Mouse (Mus musculus) liver, embryonic 11.5 days (tissue): ENCODE results near the gene Arhgap33. TPM values are rescaled to one million over a fixed set of nuclear protein-coding genes. Genes with fewer than 3 reads are reported as not detected.
A peak's percentile ranks its signal among the peaks of the same experiment; 100 is the strongest.

ENCODE experiments used
- ATAC-seq: fragments of 200-750 bp; cut with Nextera tagmentation; replicated peaks from 2 replicates; pipeline ENCODE4 v1.8.0; 2017; ENCODE audit warnings: moderate number of reproducible peaks, mild to moderate bottlenecking, moderate TSS enrichment, moderate library complexity; ENCODE audit not compliant: low FRiP score
- DNase-seq: peaks from one replicate; pipeline ENCODE4 v3.0.0-alpha.2; 2017; ENCODE audit warnings: low spot score
- H3K27ac ChIP-seq: fragments of 300-500 bp; sonication (generic); 2 replicates; pipeline ENCODE4 v1.5.1; 2014; ENCODE audit warnings: mild to moderate bottlenecking, low read depth, low read length, control low read depth
- H3K27me3 ChIP-seq: fragments of 300-500 bp; sonication (generic); replicated peaks from 2 replicates; pipeline ENCODE4 v1.6.1; 2014; ENCODE audit warnings: low read length, mixed read lengths; ENCODE audit not compliant: control insufficient read depth, insufficient read depth
- H3K36me3 ChIP-seq: fragments of 300-500 bp; sonication (generic); 2 replicates; pipeline ENCODE4 v1.6.1; 2014; ENCODE audit warnings: mild to moderate bottlenecking, low read length, moderate library complexity, mixed read lengths; ENCODE audit not compliant: control insufficient read depth, insufficient read depth
- H3K4me1 ChIP-seq: fragments of 300-500 bp; sonication (generic); replicated peaks from 2 replicates; pipeline ENCODE4 v1.6.1; 2014; ENCODE audit warnings: low read length, mixed read lengths; ENCODE audit not compliant: control insufficient read depth, insufficient read depth
- H3K4me2 ChIP-seq: fragments of 300-500 bp; sonication (generic); 2 replicates; pipeline ENCODE4 v1.6.1; 2014; ENCODE audit warnings: mild to moderate bottlenecking, control low read depth, moderate library complexity
- H3K4me3 ChIP-seq: fragments of 300-500 bp; sonication (generic); 2 replicates; pipeline ENCODE4 v1.5.1; 2014; ENCODE audit warnings: low read depth, low read length, control low read depth
- H3K9ac ChIP-seq: fragments of 300-500 bp; sonication (generic); 2 replicates; pipeline ENCODE4 v1.6.1; 2014; ENCODE audit warnings: low read depth, low read length, control low read depth
- H3K9me3 ChIP-seq: fragments of 300-500 bp; sonication (generic); 2 replicates; pipeline ENCODE4 v1.6.1; 2016; ENCODE audit warnings: low read length, inconsistent platforms, mixed read lengths; ENCODE audit not compliant: control insufficient read depth
- WGBS: fragments of 180-500 bp; shearing (Covaris S2); extraction: QIAGEN DNeasy Blood & Tissue Kit; methylation state at CpG from one replicate; pipeline ENCODE4 v1.1.7; 2014; 5-methylcytosine and 5-hydroxymethylcytosine counted together
- polyA plus RNA-seq: library from polyadenylated mRNA; unstranded; fragments of >200 nt; fragmentation: Nextera tagmentation; extraction: Ambion mirVana; gene quantifications from 2 replicates; pipeline ENCODE4 v1.2.1, GENCODE M21; 2014

Gene Arhgap33
- polyA plus RNA-seq: 7.1 and 7.5 TPM in 2 replicates

GRCm38 (mm10) chr7:30534633-30535577 lies at the start of gene Arhgap33:
Gene Arhgap33 (minus strand): TSS chr7:30535060.
- no peaks in the 10 kb centered on the region for H3K9me3 ChIP-seq
- H3K27me3 ChIP-seq: no peaks in the 10 kb centered on the region
- H3K36me3 ChIP-seq: peaks cover 5% of the 10 kb centered on the region
- H3K4me2 ChIP-seq: peak within 1 kb of the TSS; percentile 97
- DNase-seq: peak; percentile 96
- peak within 1 kb of the TSS; percentile 79 for H3K4me3 ChIP-seq
- peaks cover 12% of the 10 kb centered on the region for H3K4me1 ChIP-seq
- peak within 1 kb of the TSS; percentile 62 for H3K27ac ChIP-seq
- peak within 1 kb of the TSS; percentile 83 for H3K9ac ChIP-seq
- peak; percentile 94 for ATAC-seq
- WGBS: under 1% methylated on average over 79 of the region's 84 CpGs

DNA sequence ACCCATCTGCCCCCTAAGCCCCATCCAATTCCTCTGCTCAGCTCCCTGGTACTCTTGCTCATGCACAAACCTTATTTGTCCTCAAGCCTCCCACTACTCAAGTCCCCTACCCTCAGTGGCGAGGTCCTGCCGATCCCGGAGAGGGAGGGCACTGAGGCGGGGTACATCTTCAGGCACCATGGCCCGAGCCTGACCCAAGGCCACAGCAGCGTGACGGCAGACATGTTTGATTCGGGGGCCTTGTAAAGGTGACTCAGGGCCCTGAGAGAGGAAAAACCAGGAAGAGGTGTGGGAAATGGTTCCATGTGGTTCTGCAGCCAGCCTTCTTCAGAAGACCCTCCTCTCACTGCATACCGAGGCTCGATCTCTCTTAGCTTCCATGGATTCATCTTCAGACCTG lies 49.5 kb upstream of the Arhgap33 start:
- WGBS: 95% methylated on average over 10 of the region's 10 CpGs
- ATAC-seq (no peak), DNase-seq (no peak)
- Histone ChIP-seq H3K4me2 (no peak overlapping the region), H3K4me3 (no peak overlapping the region), H3K4me1 (peaks cover 5% of the 10 kb centered on the region), H3K27me3 (no peaks in the 10 kb centered on the region), H3K9me3 (no peaks in the 10 kb centered on the region), H3K27ac (no peak overlapping the region), H3K36me3 (peaks cover 56% of the 10 kb centered on the region), H3K9ac (no peak overlapping the region)

DNA sequence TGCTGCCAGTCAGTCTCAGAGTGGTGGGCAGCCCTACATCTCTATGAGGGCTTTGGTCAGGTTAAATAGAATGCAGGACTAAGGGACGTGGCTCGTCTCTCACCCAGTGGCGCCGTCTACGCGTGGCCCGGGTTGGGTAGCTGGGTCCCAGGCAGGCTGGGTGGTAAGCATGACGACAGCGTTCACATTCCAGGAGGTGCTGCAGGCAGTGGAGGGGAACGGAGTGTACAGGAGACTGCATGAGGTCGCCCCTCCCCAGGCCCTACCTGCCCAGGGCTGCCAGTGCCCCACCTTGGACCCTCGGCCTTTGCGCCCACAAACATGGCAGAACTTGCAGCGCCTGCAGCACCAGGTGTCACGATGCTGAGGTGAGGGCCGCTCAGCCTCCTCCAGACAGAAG lies 46.7 kb upstream of the Arhgap33 start:
- Histone ChIP-seq H3K27ac (no peak overlapping the region), H3K4me3 (no peak overlapping the region), H3K9ac (no peak overlapping the region), H3K36me3 (peaks cover 76% of the 10 kb centered on the region), H3K9me3 (no peaks in the 10 kb centered on the region), H3K27me3 (no peaks in the 10 kb centered on the region), H3K4me2 (no peak overlapping the region), H3K4me1 (no peaks in the 10 kb centered on the region)
- DNase-seq: no peak
- 94% methylated on average over 16 of the region's 16 CpGs for WGBS
- no peak for ATAC-seq

DNA sequence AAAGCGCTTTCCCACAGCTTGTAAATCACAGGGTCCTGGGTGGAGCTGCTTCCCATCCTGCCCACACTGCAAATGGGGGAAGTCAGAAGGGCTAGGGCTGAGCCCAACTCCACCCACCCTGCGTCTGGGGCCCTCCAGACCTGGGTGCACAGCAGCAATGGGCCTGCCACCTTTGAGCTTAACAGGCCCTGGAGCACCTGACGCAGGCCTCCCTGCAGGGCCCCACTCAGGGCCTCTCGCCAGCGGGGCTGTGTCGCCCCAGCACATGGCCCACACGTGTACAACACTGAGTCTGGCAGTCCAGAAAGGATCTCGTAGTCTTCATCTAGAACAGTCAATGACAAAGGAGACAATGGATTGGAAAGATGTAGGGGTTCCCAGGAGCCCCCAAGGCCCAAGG lies 45.1 kb upstream of the Arhgap33 start:
- Histone ChIP-seq H3K4me2 (no peak overlapping the region), H3K27ac (no peak overlapping the region), H3K4me3 (no peak overlapping the region), H3K27me3 (no peaks in the 10 kb centered on the region), H3K4me1 (no peaks in the 10 kb centered on the region), H3K9ac (no peak overlapping the region), H3K9me3 (no peaks in the 10 kb centered on the region), H3K36me3 (peaks cover 84% of the 10 kb centered on the region)
- 0 out of 2 replicates have a peak, but pooled peaks have one; percentile 22 for ATAC-seq
- WGBS: 93% methylated on average over 8 of the region's 8 CpGs
- DNase-seq: no peak

- Histone ChIP-seq H3K9me3 (no peaks in the 10 kb centered on the region), H3K9ac (no peak overlapping the region), H3K27ac (no peak overlapping the region), H3K4me1 (peaks cover 10% of the 10 kb centered on the region), H3K4me2 (no peak overlapping the region; the same call in 1 of the 2 replicates), H3K27me3 (no peaks in the 10 kb centered on the region), H3K4me3 (no peak overlapping the region), H3K36me3 (peaks cover 81% of the 10 kb centered on the region)
- ATAC-seq (no peak), DNase-seq (no peak)
- WGBS: 78% methylated on average over 2 of the region's 2 CpGs
Observed at GRCm38 (mm10) chr7:30572969-30573368, 38.1 kb upstream of the Arhgap33 start.

- 70% methylated on average over 5 of the region's 5 CpGs for WGBS
- ATAC-seq (peak; percentile 18; the same call in 1 of the 2 replicates), DNase-seq (no peak)
Observed at GRCm38 (mm10) chr7:30572389-30572788, 37.5 kb upstream of the Arhgap33 start.

GRCm38 (mm10) chr7:30567555-30567954 lies 32.7 kb upstream of the Arhgap33 start:
- H3K4me3 ChIP-seq: no peak overlapping the region
- no peak overlapping the region for H3K27ac ChIP-seq
- peaks cover 33% of the 10 kb centered on the region for H3K36me3 ChIP-seq
- H3K4me2 ChIP-seq: no peak overlapping the region
- H3K9me3 ChIP-seq: no peaks in the 10 kb centered on the region
- ATAC-seq (no peak), DNase-seq (no peak)
- peaks cover 13% of the 10 kb centered on the region for H3K4me1 ChIP-seq
- no peaks in the 10 kb centered on the region for H3K27me3 ChIP-seq
- WGBS: 91% methylated on average over 11 of the region's 11 CpGs
- no peak overlapping the region for H3K9ac ChIP-seq

More at GRCm38 (mm10) chr7:30572389-30572788, 37.5 kb upstream of the Arhgap33 start:
- no peaks in the 10 kb centered on the region for H3K27me3 ChIP-seq
- peaks cover 10% of the 10 kb centered on the region for H3K4me1 ChIP-seq
- no peak overlapping the region for H3K4me3 ChIP-seq
- H3K9me3 ChIP-seq: no peaks in the 10 kb centered on the region
- H3K36me3 ChIP-seq: peaks cover 78% of the 10 kb centered on the region
- H3K27ac ChIP-seq: no peak overlapping the region
- H3K4me2 ChIP-seq: no peak overlapping the region; the same call in 1 of the 2 replicates
- H3K9ac ChIP-seq: 0 out of 2 replicates have a peak overlapping the region, but pooled peaks have one; percentile 14

GRCm38 (mm10) chr7:30566033-30566432 lies 31.2 kb upstream of the Arhgap33 start:
- Histone ChIP-seq H3K27ac (no peak overlapping the region), H3K4me2 (no peak overlapping the region), H3K27me3 (no peaks in the 10 kb centered on the region), H3K9ac (no peak overlapping the region), H3K4me3 (no peak overlapping the region), H3K4me1 (peaks cover 9% of the 10 kb centered on the region), H3K36me3 (peaks cover 23% of the 10 kb centered on the region), H3K9me3 (no peaks in the 10 kb centered on the region)
- DNase-seq: no peak
- WGBS: 83% methylated on average over 9 of the region's 9 CpGs
- no peak for ATAC-seq
